Mouse (Mus musculus) MN1 (cell line): Measurements from ENCODE around the gene Prps1.
A peak's percentile ranks its signal among the peaks of the same experiment; 100 is the strongest.
"Not testable (repeated sequence)": the region's sequence is repeated elsewhere in the genome, so short reads cannot be mapped to it uniquely, and the experiment has no call there.

Source experiments
- DNase-seq: peaks from one replicate; pipeline ENCODE4 v3.0.0-alpha.2; 2016; ENCODE audit warnings: low spot score

Gene Prps1

GRCm38 (mm10) chrX:140501401-140502301, 45.2 kb downstream of the Prps1 start:
- no peak for DNase-seq

- DNase-seq: peak; percentile 63
These were observed 47.5 kb downstream of the Prps1 start for GRCm38 (mm10) chrX:140503905-140504304.

- DNase-seq: no peak
These were observed 49.3 kb downstream of the Prps1 start for GRCm38 (mm10) chrX:140505497-140506238.

- DNase-seq: no peak
These were observed 50.2 kb downstream of the Prps1 start for GRCm38 (mm10) chrX:140506436-140507180.

GRCm38 (mm10) chrX:140507377-140507776, 51.0 kb downstream of the Prps1 start:
- no peak for DNase-seq

GRCm38 (mm10) chrX:140508791-140509190, 52.4 kb downstream of the Prps1 start:
- not testable (repeated sequence) for DNase-seq

GRCm38 (mm10) chrX:140509817-140510216, 53.4 kb downstream of the Prps1 start:
- DNase-seq: peak; percentile 6

GRCm38 (mm10) chrX:140510696-140511429, 54.5 kb downstream of the Prps1 start:
- DNase-seq: peak; percentile 75

GRCm38 (mm10) chrX:140511687-140512651, 55.6 kb downstream of the Prps1 start:
- DNase-seq: no peak

GRCm38 (mm10) chrX:140513379-140513778, 57.0 kb downstream of the Prps1 start:
- no peak for DNase-seq

- DNase-seq: no peak
These were observed 61.9 kb downstream of the Prps1 start for GRCm38 (mm10) chrX:140518351-140518750.

GRCm38 (mm10) chrX:140520146-140521102, 64.0 kb downstream of the Prps1 start:
- DNase-seq: peak; percentile 83

GRCm38 (mm10) chrX:140522071-140522765, 65.8 kb downstream of the Prps1 start:
- no peak for DNase-seq

GRCm38 (mm10) chrX:140524231-140524630, 67.8 kb downstream of the Prps1 start:
- DNase-seq: no peak
